Mouse (Mus musculus) neural tube, embryonic 14.5 days (tissue): ENCODE data around the gene Csf1. TPM values are rescaled to one million over a fixed set of nuclear protein-coding genes. Genes with fewer than 3 reads are reported as not detected.

Experiments
- ATAC-seq: fragments of 200-750 bp; cut with Nextera tagmentation; 2 replicates; pipeline ENCODE4 v1.8.0; 2017; ENCODE audit warnings: low read depth, mild to moderate bottlenecking, moderate TSS enrichment, moderate library complexity
- H3K27ac ChIP-seq: fragments of 300-500 bp; sonication (generic); 2 replicates; pipeline ENCODE4 v1.5.1; 2014; ENCODE audit warnings: low read depth, mild to moderate bottlenecking, control low read depth, low read length, moderate library complexity, mixed read lengths
- H3K27me3 ChIP-seq: fragments of 300-500 bp; sonication (generic); 2 replicates; pipeline ENCODE4 v1.6.1; 2014; ENCODE audit warnings: low read length; ENCODE audit not compliant: control insufficient read depth, insufficient read depth
- H3K36me3 ChIP-seq: fragments of 300-500 bp; sonication (generic); 2 replicates; pipeline ENCODE4 v1.6.1; 2014; ENCODE audit warnings: low read length, mixed read lengths; ENCODE audit not compliant: control insufficient read depth, insufficient read depth
- H3K4me1 ChIP-seq: fragments of 300-500 bp; sonication (generic); 2 replicates; pipeline ENCODE4 v1.6.1; 2014; ENCODE audit warnings: low read length; ENCODE audit not compliant: control insufficient read depth, insufficient read depth
- H3K4me2 ChIP-seq: fragments of 300-500 bp; sonication (generic); 2 replicates; pipeline ENCODE4 v1.6.1; 2014; ENCODE audit warnings: mild to moderate bottlenecking, low read depth, low read length, control low read depth
- H3K4me3 ChIP-seq: fragments of 300-500 bp; sonication (generic); 2 replicates; pipeline ENCODE4 v1.5.1; 2014; ENCODE audit warnings: low read depth, low read length, control low read depth, mixed read lengths
- H3K9ac ChIP-seq: fragments of 300-500 bp; sonication (generic); replicated peaks from 2 replicates; pipeline ENCODE4 v1.6.1; 2014; ENCODE audit warnings: low read depth, mild to moderate bottlenecking, control low read depth, low read length, mixed read lengths
- H3K9me3 ChIP-seq: fragments of 300-500 bp; sonication (generic); 2 replicates; pipeline ENCODE4 v1.6.1; 2016; ENCODE audit warnings: low read length; ENCODE audit not compliant: control insufficient read depth
- WGBS: fragments of 180-500 bp; shearing (Covaris S2); extraction: QIAGEN DNeasy Blood & Tissue Kit; methylation state at CpG from one replicate; pipeline ENCODE4 v1.1.7; 2014; 5-methylcytosine and 5-hydroxymethylcytosine counted together
- polyA plus RNA-seq: library from polyadenylated mRNA; unstranded; fragments of >200 nt; fragmentation: Nextera tagmentation; extraction: Ambion mirVana; gene quantifications from 2 replicates; pipeline ENCODE4 v1.2.1, GENCODE M21; 2014

The Csf1 gene
- 6.3 and 9.3 TPM in 2 replicates for polyA plus RNA-seq

DNA sequence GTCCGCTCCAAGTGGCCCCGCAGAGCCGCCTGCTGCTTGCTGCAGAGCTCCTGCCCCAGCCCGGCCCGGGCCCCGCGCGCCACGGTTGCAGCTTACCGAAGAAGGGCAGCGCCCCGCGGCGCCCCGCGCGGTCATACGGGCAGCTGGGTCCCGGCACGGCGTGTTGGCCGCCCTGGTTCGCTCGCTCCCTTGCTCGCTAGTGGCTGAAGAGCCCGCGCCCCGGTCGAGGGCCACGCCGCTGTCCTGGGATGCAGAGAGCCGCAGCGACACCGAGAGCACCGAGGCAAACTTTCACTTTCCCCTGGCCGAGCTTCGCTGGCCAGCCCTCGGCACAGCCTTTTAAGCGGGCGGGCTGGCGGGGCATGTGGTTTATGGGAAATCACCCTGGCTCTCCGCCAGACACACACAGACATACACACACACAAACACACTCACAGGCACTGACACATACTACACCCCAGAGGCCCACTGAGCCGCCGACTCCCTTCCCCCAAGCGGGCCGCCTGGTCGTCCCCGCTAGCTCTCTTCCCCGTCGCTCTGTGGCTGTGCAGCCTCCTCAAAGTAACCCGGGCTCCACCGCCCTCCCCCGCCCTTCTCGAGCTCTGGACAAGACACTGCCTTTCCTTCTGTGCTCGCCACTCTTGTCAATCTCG, at the start of gene Csf1:
Csf1 (minus strand) TSS at position 541 of the 653 bp plus-strand sequence.
- WGBS = under 1% methylated on average over 48 of the region's 56 CpGs
- no peaks in the 10 kb centered on the region for H3K9me3 ChIP-seq
- H3K27me3 ChIP-seq = no peaks in the 10 kb centered on the region
- H3K36me3 ChIP-seq = no peaks in the 10 kb centered on the region
- H3K4me3 ChIP-seq = peak within 1 kb of the TSS; percentile 61
- peak; percentile 91 for ATAC-seq
- peaks cover 18% of the 10 kb centered on the region; the same call in 1 of the 2 replicates for H3K4me1 ChIP-seq
- H3K9ac ChIP-seq = peak within 1 kb of the TSS; percentile 74
- peak within 1 kb of the TSS; percentile 55 for H3K27ac ChIP-seq
- peak within 1 kb of the TSS; percentile 75 for H3K4me2 ChIP-seq

DNA sequence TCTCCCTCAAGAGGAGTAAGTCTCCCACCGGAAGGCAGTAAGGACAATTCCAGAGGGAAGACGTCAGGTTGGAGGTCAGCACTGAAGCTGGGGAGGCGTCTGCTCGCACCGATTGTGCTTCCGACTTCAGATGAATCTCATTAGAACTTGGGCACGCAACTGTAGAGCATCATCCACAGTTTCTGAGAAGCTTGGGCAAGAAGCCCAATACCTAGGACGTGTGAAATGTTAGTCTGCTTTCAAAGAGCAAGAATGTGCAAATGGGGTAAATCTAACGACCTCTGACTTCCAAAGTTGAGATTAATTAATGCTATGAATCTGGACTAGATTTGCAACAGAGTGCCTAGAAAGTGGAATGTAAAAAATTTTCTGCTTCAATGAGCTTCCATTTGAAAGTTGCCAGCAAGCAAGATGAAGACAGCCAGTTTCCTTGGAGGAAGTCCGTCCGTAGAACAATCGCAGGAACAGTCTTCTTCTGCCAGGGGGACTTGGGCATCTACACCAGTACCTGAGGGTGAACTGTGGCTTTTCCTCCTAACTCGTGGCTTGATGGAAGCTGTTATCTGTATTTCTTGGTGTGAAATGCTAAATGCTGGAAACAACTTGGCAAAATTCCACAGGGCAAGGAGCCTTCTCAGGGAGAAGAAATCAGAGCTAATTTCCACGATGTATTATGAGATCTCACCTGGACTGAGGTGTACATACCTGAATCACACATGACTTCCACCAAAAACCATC, 47.9 kb upstream of the Csf1 start:
- ATAC-seq = no peak
- Histone ChIP-seq H3K4me3 (no peak overlapping the region), H3K9ac (no peak overlapping the region), H3K36me3 (no peaks in the 10 kb centered on the region), H3K4me2 (no peak overlapping the region), H3K27me3 (no peaks in the 10 kb centered on the region), H3K9me3 (no peaks in the 10 kb centered on the region), H3K4me1 (0 out of 2 replicates have a peak, but pooled peaks cover 2% of the 10 kb centered on the region), H3K27ac (no peak overlapping the region)
- WGBS = 56% methylated on average over 14 of the region's 14 CpGs

DNA sequence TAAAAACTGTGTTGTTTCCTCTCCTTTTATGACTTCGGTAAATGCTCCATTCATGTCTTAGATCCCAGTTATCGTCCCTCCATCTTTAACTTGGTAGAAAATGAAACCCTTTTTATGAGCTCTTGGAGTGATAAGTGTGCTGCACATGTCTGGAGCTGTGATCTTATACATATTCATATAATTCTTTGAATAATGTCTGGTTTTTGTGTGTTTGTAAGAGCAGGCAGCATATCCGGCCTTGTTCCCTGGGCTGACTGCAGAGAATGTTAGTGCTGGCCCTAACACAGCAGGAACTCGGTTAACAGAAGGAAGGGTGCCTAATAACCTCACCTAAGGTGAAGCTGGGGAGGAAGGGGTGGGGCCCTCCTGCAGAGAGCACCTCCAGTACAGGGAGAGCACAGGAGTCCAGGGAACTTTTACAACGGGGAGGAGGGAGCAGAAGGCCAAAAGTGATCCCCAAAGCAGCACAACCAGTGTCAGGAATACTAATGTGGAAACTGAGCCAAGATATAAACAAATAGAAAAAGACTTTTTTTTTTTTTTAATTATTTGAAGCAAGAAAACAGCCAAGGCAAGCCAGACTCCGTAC, 47.2 kb upstream of the Csf1 start:
- H3K27me3 ChIP-seq = no peaks in the 10 kb centered on the region
- 0 out of 2 replicates have a peak, but pooled peaks cover 2% of the 10 kb centered on the region for H3K4me1 ChIP-seq
- ATAC-seq = no peak
- WGBS = 24% methylated on average over 6 of the region's 6 CpGs
- no peaks in the 10 kb centered on the region for H3K9me3 ChIP-seq
- H3K4me2 ChIP-seq = no peak overlapping the region
- H3K36me3 ChIP-seq = no peaks in the 10 kb centered on the region
- H3K9ac ChIP-seq = no peak overlapping the region
- no peak overlapping the region; the same call in 1 of the 2 replicates for H3K27ac ChIP-seq
- no peak overlapping the region for H3K4me3 ChIP-seq

DNA sequence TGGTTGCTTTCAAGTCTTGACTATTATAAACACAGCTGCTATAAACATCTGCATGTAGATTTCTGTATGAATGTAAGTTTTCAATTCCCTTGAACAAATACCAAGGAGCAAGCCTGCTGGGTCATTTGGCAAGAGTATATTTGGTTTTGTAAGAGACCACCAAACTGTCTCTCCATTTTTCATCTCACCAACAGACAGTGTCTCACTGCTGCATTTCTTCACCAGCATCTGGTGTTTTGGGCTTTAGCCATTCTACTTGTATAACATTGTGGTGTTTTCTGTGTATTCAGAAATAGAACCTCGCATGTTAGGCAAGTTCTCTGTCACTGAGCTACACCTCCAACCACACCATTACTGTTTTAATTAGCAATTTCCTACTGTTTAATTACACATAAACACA, 46.6 kb upstream of the Csf1 start:
- H3K4me1 ChIP-seq = 0 out of 2 replicates have a peak, but pooled peaks cover 2% of the 10 kb centered on the region
- H3K27me3 ChIP-seq = no peaks in the 10 kb centered on the region
- no peak overlapping the region for H3K4me2 ChIP-seq
- H3K36me3 ChIP-seq = no peaks in the 10 kb centered on the region
- H3K27ac ChIP-seq = no peak overlapping the region
- H3K4me3 ChIP-seq = no peak overlapping the region
- ATAC-seq = no peak
- H3K9me3 ChIP-seq = no peaks in the 10 kb centered on the region
- H3K9ac ChIP-seq = no peak overlapping the region
- 63% methylated on average over 1 of the region's 1 CpGs for WGBS

DNA sequence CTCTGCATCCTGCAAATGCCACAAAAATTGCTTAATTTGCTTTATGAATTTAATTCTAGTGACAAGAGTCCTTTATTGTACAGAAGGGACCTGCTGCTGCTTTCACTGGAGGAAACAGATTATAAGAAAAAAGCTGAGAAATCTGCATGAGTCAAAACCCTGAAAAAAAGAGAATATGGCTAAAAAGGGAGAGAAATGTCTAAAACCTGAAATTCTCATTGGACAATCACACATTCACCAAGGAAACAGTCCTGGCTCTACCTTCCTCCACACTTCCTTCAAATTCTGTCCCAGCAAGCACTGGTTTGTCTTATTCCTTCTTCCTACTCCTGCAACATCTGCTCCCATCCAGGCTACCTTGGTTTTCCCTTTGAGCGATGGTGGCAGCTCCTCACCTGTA, 44.5 kb upstream of the Csf1 start:
- 97% methylated on average over 1 of the region's 1 CpGs for WGBS
- no peaks in the 10 kb centered on the region for H3K9me3 ChIP-seq
- no peak overlapping the region for H3K27ac ChIP-seq
- no peak overlapping the region for H3K9ac ChIP-seq
- no peak overlapping the region for H3K4me3 ChIP-seq
- no peaks in the 10 kb centered on the region for H3K36me3 ChIP-seq
- no peaks in the 10 kb centered on the region for H3K27me3 ChIP-seq
- 0 out of 2 replicates have a peak, but pooled peaks cover 2% of the 10 kb centered on the region for H3K4me1 ChIP-seq
- H3K4me2 ChIP-seq = no peak overlapping the region
- ATAC-seq = no peak

DNA sequence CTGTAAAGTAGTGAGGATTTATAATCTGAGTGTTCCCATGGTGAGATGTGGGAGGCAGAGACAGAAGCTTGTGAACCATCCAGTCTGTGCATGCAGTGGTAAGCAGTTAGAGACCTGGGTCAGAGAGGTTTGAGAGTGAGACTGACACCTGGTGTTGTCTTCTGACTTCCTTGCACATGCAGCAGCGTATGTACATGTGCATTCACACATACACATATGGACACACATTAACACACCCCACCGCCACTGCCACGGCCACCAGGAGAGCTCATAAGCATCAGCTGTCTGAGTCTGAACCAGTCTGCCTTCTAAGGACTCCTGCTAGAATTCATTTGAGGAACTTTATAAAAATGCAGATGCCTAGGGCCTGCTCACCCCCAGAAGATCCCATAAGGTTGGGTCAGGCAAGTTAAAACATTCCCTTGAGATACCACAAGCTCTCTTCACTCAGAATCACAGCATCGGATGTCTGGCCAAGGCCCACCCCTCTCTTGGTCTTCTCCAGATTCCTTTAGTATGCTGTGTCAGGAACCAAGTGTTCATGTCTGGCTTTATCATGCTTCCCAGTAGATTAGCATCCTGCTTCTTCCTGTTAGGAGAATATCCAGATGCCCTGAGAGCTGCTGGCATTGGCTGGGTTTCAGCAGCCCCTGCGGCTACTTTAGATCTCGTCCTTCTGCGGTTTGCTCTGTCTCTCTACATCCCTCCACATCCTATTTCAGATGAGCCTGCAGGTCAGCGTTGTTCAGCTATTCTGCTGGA, 42.1 kb upstream of the Csf1 start:
- H3K4me1 ChIP-seq = no peaks in the 10 kb centered on the region
- WGBS = 88% methylated on average over 8 of the region's 8 CpGs
- no peaks in the 10 kb centered on the region for H3K27me3 ChIP-seq
- H3K27ac ChIP-seq = no peak overlapping the region
- no peak for ATAC-seq
- H3K9me3 ChIP-seq = no peaks in the 10 kb centered on the region
- no peak overlapping the region for H3K4me3 ChIP-seq
- no peak overlapping the region for H3K4me2 ChIP-seq
- no peaks in the 10 kb centered on the region for H3K36me3 ChIP-seq
- H3K9ac ChIP-seq = no peak overlapping the region

DNA sequence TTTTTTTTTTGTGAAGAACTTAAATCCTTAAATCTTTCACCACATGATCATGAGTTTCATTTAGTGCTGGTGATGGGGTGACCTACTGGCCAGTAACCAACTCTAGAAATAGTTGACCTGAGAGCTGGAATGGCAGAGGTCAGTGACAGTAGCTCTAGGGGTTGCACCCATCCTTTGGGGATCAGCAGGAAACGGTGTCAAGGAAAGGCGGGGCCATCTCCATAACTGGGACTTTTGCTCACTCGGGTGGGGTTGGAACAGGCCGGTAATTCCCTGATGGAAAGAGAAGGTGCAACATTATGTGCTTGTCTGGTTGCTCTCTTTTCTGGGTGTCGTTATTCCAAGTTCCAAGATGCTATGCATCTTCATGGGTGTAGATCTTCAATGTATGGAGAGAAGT, 38.7 kb upstream of the Csf1 start:
- H3K9me3 ChIP-seq = no peaks in the 10 kb centered on the region
- no peak overlapping the region for H3K9ac ChIP-seq
- no peak for ATAC-seq

DNA sequence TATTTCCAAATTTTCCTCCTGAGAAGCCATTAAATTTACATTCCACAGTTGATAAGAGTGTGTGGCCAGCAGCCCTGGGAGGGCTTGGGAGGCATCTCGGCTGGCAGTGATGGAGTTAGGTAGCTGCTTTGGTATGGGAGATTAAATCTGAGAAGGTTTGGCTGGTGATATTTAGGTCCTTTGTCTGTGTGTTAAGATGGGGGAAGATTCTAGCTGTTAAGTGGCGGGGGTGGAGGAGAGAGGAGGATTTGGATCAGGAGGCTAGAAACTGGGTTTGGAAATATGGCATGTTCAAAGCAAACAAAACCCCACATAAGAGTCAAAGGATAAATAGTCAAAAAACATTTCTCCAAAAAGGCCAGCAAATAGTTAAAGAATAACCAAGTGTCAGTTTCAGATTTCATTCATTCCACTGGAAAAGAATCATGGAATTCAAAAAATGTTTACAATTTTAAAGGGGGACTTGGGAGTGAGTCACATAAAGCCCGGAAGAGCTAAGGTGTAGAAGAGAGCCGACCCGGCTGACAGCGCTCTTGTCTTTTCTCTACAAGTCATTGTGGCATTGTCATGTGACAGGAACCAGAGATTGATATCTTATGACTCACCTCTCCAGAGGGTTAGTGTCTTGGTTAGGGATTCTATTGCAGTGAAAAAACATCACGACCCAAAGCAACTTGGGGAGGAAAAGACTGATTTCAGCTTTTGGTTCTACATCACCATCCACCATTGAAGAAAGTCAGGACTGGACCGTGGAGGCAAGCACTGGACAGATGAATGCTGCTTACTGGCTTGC, 36.1 kb upstream of the Csf1 start:
- H3K9ac ChIP-seq = no peak overlapping the region
- no peak overlapping the region for H3K27ac ChIP-seq
- no peaks in the 10 kb centered on the region for H3K36me3 ChIP-seq
- no peaks in the 10 kb centered on the region for H3K9me3 ChIP-seq
- H3K27me3 ChIP-seq = no peaks in the 10 kb centered on the region
- H3K4me2 ChIP-seq = no peak overlapping the region
- no peak for ATAC-seq
- WGBS = 84% methylated on average over 8 of the region's 8 CpGs
- peaks cover 8% of the 10 kb centered on the region for H3K4me1 ChIP-seq
- no peak overlapping the region for H3K4me3 ChIP-seq

More for the DNA sequence above, 38.7 kb upstream of the Csf1 start:
- Histone ChIP-seq H3K4me3 (no peak overlapping the region), H3K36me3 (no peaks in the 10 kb centered on the region), H3K27me3 (no peaks in the 10 kb centered on the region), H3K4me1 (0 out of 2 replicates have a peak, but pooled peaks cover under 1% of the 10 kb centered on the region), H3K4me2 (no peak overlapping the region), H3K27ac (no peak overlapping the region)
- 91% methylated on average over 5 of the region's 5 CpGs for WGBS
